Mouse (Mus musculus): ENCODE results near the gene Atp6v1g1. TPM values are rescaled to one million over a fixed set of nuclear protein-coding genes. Genes with fewer than 3 reads are reported as not detected.
A peak's percentile ranks its signal among the peaks of the same experiment; 100 is the strongest.

Atp6v1g1 gene
- 214 and 229 TPM in 2 replicates for polyA plus RNA-seq (2015; fragmentation: Nextera tagmentation; extraction: Ambion mirVana)

DNA sequence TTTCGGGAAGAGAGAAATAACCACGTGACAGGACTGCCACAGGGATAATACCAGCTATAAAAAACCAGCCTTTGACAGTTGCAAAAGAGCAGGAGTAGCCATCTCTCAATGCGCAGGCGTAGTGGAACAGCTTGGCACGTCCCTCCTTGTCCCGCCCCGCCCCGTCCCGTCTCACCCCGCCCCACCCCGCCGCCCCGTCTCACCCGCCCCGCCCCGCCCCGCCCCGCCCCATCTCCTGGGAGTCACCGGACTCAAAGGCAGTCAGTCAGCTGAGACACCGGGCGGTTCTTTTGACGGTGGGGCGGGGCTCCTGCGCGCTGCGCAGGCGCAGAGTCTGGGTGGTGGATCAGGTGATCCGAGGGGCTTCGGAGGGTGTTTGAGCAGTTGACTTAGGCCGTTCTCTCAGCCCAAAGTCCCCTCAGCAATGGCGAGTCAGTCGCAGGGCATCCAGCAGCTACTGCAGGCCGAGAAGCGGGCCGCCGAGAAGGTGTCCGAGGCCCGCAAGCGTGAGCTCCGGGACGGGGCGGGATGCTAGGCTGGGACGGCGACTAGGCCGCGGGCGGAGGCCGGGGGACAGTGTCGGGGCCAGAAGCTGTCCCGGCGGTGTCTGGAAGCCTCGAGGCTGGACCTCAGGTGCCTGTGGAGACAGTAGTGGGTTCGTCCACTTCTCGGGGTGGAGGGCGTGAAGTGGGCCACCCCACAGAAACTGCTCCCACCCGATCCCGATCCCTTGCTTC, at the start of gene Atp6v1g1:
Gene Atp6v1g1 (plus strand): TSS at position 279 of the 737 bp plus-strand sequence.
- Histone ChIP-seq H3K27ac (peak within 1 kb of the TSS; percentile 89), H3K9ac (peak within 1 kb of the TSS; percentile 92), H3K4me3 (peak within 1 kb of the TSS; percentile 83), H3K9me3 (replicated peaks) (no peaks in the 10 kb centered on the region), H3K4me1 (replicated peaks) (peaks cover 46% of the 10 kb centered on the region), H3K4me2 (peak within 1 kb of the TSS; percentile 73), H3K36me3 (peaks cover 18% of the 10 kb centered on the region), H3K27me3 (no peaks in the 10 kb centered on the region)
- ATAC-seq (replicated peaks; ENCODE audit: insufficient number of reproducible peaks, insufficient read depth, low FRiP score, low read depth): peak; percentile 94
- under 1% methylated on average over 57 of the region's 57 CpGs for WGBS

DNA sequence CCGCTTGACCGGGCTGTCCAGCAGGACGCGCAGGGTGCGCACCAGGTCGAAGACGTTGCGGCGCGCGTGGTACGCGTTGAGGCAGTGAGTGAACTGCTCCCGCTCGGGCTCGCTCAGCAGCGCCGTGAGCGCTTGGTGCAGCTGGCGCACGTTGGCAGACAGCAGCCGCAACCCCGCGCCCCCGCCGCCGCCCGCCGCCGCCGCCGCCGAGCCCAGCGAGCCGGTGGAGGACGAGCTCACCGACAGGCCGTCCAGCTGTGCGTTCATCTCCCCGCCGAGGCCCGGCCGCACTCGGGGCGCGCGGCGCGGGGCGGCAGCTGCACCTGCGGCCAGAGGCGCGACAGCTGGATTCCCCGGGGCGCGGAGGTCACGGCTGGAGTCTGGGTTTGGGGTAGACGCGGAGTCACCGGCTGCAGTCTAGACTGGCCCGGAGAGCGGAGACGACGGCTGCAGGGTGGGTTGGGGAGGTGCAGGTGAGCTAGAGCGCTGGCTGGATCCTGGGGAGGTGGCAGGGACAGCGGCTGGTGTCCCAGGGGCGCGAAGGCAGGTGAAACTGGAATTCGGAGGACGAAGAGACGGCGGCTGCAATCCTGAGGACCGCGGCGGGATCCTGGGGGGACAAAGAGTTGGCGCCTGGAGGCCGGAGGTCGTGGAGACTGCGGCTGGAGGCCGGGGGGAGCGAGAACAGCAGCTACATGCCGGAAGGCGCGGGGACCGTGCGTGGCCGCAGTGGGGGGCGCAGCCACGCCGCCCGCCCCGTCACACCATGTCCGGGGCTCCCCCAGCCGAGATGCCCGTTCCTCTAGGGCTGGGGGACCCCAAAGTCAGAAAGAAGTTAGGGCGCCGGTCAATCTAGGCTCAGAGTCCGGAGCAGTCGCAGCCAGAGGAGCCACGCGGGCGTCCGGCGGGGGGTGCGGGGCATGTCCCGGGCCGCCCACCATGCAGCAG, 49.3 kb upstream of the Atp6v1g1 start:
- Histone ChIP-seq H3K4me1 (replicated peaks) (peaks cover 22% of the 10 kb centered on the region), H3K27ac (no peak overlapping the region), H3K36me3 (no peaks in the 10 kb centered on the region), H3K9ac (peak overlapping the region; percentile 66), H3K27me3 (peaks cover 39% of the 10 kb centered on the region), H3K4me2 (peak overlapping the region; percentile 98), H3K9me3 (replicated peaks) (no peaks in the 10 kb centered on the region), H3K4me3 (peak overlapping the region; percentile 64)
- ATAC-seq (replicated peaks; ENCODE audit: insufficient number of reproducible peaks, insufficient read depth, low FRiP score, low read depth): peak; percentile 56
- under 1% methylated on average over 106 of the region's 107 CpGs for WGBS

GRCm38 (mm10) chr4:63495915-63496278, 48.7 kb upstream of the Atp6v1g1 start, which contains the start of gene Whrn:
TSS of gene Whrn (minus strand) at chr4:63495991.
- H3K9me3 ChIP-seq (replicated peaks): no peaks in the 10 kb centered on the region
- no peaks in the 10 kb centered on the region for H3K36me3 ChIP-seq
- ATAC-seq (replicated peaks; ENCODE audit: insufficient number of reproducible peaks, insufficient read depth, low FRiP score, low read depth): peak; percentile 73
- H3K4me3 ChIP-seq: peak within 1 kb of the TSS; percentile 64
- H3K4me2 ChIP-seq: peak within 1 kb of the TSS; percentile 98
- no peak within 1 kb of the TSS for H3K27ac ChIP-seq
- peaks cover 45% of the 10 kb centered on the region for H3K27me3 ChIP-seq
- H3K9ac ChIP-seq: peak within 1 kb of the TSS; percentile 66
- WGBS: under 1% methylated on average over 34 of the region's 34 CpGs
- H3K4me1 ChIP-seq (replicated peaks): peaks cover 22% of the 10 kb centered on the region

DNA sequence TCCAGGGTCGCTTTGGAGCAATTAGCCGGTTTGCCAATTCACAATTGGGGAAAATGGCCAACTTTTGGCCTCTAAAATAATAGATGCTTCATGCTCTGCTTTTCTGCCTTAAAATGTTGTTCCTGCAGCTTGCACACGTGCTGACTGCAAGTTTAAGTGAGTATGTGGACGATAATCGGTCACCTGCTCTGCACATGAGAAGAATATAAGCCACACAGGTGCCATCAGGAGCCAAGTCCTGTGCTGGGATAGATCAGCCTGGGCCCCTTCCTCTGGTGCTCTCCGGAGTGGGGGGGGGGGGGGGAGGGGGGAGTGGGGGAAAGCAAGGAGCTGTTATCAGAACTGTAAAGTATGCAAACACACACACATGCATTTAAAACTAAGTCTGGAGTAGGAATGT, 48.3 kb upstream of the Atp6v1g1 start:
- Histone ChIP-seq H3K27me3 (peaks cover 49% of the 10 kb centered on the region), H3K4me2 (peak overlapping the region; percentile 98), H3K4me1 (replicated peaks) (peaks cover 22% of the 10 kb centered on the region), H3K36me3 (no peaks in the 10 kb centered on the region), H3K4me3 (peak overlapping the region; percentile 64), H3K9ac (peak overlapping the region; percentile 66), H3K9me3 (replicated peaks) (no peaks in the 10 kb centered on the region), H3K27ac (no peak overlapping the region)
- 18% methylated on average over 6 of the region's 6 CpGs for WGBS
- no peak for ATAC-seq (replicated peaks; ENCODE audit: insufficient number of reproducible peaks, insufficient read depth, low FRiP score, low read depth)

DNA sequence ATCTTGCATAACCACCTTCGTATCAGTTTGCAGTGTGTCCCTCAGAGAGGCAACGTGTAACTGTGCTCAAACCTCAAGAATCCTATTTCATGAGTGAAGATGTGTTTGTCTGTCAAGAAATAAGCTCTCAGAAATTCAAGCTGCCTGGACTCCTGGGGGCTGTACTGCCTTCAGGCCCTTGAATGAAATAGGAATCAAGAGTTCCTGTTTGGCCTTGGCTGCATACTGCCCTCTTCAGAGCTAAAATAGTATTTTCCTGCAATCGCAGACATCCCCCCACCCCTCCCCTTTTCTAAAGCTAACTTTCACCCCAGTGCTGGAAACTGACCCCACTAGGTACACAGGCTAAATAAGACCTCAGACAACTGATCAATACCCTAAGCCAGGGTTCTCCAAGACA, 46.2 kb upstream of the Atp6v1g1 start:
- no peaks in the 10 kb centered on the region for H3K9me3 ChIP-seq (replicated peaks)
- no peak for ATAC-seq (replicated peaks; ENCODE audit: insufficient number of reproducible peaks, insufficient read depth, low FRiP score, low read depth)
- H3K4me2 ChIP-seq: no peak overlapping the region
- peaks cover 22% of the 10 kb centered on the region for H3K4me1 ChIP-seq (replicated peaks)
- H3K27ac ChIP-seq: no peak overlapping the region
- 33% methylated on average over 3 of the region's 3 CpGs for WGBS
- H3K9ac ChIP-seq: no peak overlapping the region
- H3K27me3 ChIP-seq: peaks cover 49% of the 10 kb centered on the region
- no peak overlapping the region for H3K4me3 ChIP-seq
- no peaks in the 10 kb centered on the region for H3K36me3 ChIP-seq

DNA sequence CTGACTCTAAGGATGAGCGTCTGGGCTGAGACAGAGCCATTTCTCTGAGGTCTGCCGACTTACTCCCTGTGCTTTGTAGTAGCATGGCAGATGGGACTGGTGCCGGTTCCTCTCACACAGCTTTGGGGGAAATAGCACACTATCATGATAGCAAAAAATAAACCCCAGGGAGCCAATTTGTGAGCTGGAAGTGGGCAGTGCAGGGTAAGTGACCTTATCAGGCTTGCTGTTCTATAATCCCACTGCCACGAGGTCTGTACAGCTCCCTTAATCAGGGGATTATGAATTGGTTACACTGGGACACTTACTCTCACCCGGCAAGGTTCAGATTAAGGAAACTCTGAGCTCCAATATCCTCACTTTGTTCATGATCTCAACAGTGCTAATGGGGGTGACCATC, 43.5 kb upstream of the Atp6v1g1 start:
- WGBS: 54% methylated on average over 5 of the region's 5 CpGs
- H3K36me3 ChIP-seq: no peaks in the 10 kb centered on the region
- no peak overlapping the region for H3K27ac ChIP-seq
- peaks cover 4% of the 10 kb centered on the region; the same call in 1 of the 2 replicates for H3K4me1 ChIP-seq (replicated peaks)
- peaks cover 33% of the 10 kb centered on the region for H3K27me3 ChIP-seq
- H3K9ac ChIP-seq: no peak overlapping the region
- no peak for ATAC-seq (replicated peaks; ENCODE audit: insufficient number of reproducible peaks, insufficient read depth, low FRiP score, low read depth)
- no peak overlapping the region for H3K4me3 ChIP-seq
- H3K4me2 ChIP-seq: no peak overlapping the region
- no peaks in the 10 kb centered on the region for H3K9me3 ChIP-seq (replicated peaks)

DNA sequence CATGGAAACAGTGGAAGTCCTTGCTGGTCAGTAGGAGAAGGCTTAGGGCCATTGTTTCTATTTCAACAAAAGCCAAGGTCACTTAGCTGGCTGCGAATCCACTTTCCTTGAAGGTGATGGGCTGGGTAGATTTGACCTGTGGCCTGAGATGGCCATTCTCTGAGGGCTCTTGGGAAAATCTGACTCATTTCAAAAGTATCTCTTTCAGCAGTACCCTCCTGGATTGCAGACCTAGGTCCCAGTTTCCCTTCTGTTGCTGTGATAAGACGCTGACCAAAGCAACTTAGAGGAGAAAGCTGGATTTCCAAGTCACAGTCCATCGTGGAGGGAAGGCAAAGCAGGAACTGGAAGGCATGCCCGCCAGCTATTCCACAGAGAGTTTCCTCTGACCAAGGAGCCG, 40.6 kb upstream of the Atp6v1g1 start:
- ATAC-seq (replicated peaks; ENCODE audit: insufficient number of reproducible peaks, insufficient read depth, low FRiP score, low read depth): no peak
- Histone ChIP-seq H3K36me3 (no peaks in the 10 kb centered on the region), H3K4me3 (no peak overlapping the region), H3K9me3 (replicated peaks) (no peaks in the 10 kb centered on the region), H3K4me2 (no peak overlapping the region), H3K9ac (no peak overlapping the region), H3K27me3 (peaks cover 17% of the 10 kb centered on the region), H3K4me1 (replicated peaks) (no peaks in the 10 kb centered on the region), H3K27ac (no peak overlapping the region)
- 64% methylated on average over 5 of the region's 5 CpGs for WGBS

GRCm38 (mm10) chr4:63507478-63507877, 37.1 kb upstream of the Atp6v1g1 start:
- ATAC-seq (replicated peaks; ENCODE audit: insufficient number of reproducible peaks, insufficient read depth, low FRiP score, low read depth): no peak
- Histone ChIP-seq H3K27me3 (no peaks in the 10 kb centered on the region), H3K4me3 (no peak overlapping the region), H3K4me2 (no peak overlapping the region), H3K9me3 (replicated peaks) (no peaks in the 10 kb centered on the region), H3K36me3 (no peaks in the 10 kb centered on the region), H3K4me1 (replicated peaks) (no peaks in the 10 kb centered on the region), H3K9ac (no peak overlapping the region), H3K27ac (no peak overlapping the region)
- WGBS: 76% methylated on average over 5 of the region's 5 CpGs

DNA sequence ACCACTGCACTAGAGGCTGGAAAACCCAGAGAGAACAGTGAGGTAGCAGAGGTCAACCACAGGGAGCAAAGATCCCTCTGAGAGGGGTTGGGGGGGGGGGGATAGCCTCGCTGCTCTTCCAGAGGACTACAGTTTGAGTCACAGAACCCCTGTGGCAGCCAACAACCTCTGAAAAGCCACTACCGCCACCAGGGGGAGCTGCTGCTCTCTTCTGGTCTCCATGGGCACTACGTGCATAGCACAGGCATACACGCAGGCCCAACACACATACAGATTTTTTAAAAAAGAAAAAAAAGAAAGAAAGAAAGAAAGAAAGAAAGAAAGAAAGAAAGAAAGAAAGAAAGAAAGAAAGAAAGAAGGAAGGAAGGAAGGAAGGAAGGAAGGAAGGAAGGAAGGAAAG, 36.3 kb upstream of the Atp6v1g1 start:
- Histone ChIP-seq H3K27ac (no peak overlapping the region), H3K36me3 (no peaks in the 10 kb centered on the region), H3K9me3 (replicated peaks) (no peaks in the 10 kb centered on the region), H3K4me2 (no peak overlapping the region), H3K4me1 (replicated peaks) (no peaks in the 10 kb centered on the region), H3K4me3 (no peak overlapping the region), H3K9ac (no peak overlapping the region), H3K27me3 (no peaks in the 10 kb centered on the region)
- no peak for ATAC-seq (replicated peaks; ENCODE audit: insufficient number of reproducible peaks, insufficient read depth, low FRiP score, low read depth)
- 21% methylated on average over 4 of the region's 4 CpGs for WGBS

DNA sequence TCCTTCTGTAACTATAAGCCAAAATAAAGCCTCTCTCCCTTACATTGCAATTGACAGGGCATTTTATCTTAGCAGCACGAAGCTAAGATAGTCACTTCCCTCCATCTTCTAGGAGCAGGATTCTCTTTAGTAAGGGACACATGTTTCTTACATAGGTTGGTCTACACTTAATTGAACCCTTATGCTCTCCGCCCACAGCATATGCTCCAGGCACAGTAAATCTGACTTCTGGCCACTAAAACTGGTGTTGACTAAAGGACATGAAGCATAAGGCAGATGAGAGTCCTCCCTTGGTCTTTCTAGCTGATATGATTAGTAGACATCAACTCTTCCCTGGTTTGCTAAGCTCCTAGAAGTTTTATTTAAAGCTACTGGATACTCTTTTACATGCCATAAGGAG, 31.7 kb upstream of the Atp6v1g1 start:
- Histone ChIP-seq H3K27me3 (no peaks in the 10 kb centered on the region), H3K36me3 (no peaks in the 10 kb centered on the region), H3K27ac (no peak overlapping the region), H3K4me1 (replicated peaks) (no peaks in the 10 kb centered on the region), H3K9ac (no peak overlapping the region), H3K4me3 (no peak overlapping the region), H3K4me2 (no peak overlapping the region), H3K9me3 (replicated peaks) (no peaks in the 10 kb centered on the region)
- 62% methylated on average over 2 of the region's 2 CpGs for WGBS
- ATAC-seq (replicated peaks; ENCODE audit: insufficient number of reproducible peaks, insufficient read depth, low FRiP score, low read depth): no peak

GRCm38 (mm10) chr4:63514454-63514984, 30.1 kb upstream of the Atp6v1g1 start:
- H3K4me1 ChIP-seq (replicated peaks): no peaks in the 10 kb centered on the region
- no peak overlapping the region for H3K9ac ChIP-seq
- 64% methylated on average over 4 of the region's 4 CpGs for WGBS
- H3K9me3 ChIP-seq (replicated peaks): no peaks in the 10 kb centered on the region
- H3K4me2 ChIP-seq: no peak overlapping the region
- H3K4me3 ChIP-seq: no peak overlapping the region
- no peak for ATAC-seq (replicated peaks; ENCODE audit: insufficient number of reproducible peaks, insufficient read depth, low FRiP score, low read depth)
- H3K27ac ChIP-seq: no peak overlapping the region
- no peaks in the 10 kb centered on the region for H3K36me3 ChIP-seq
- H3K27me3 ChIP-seq: no peaks in the 10 kb centered on the region

All from heart, embryonic 15.5 days (tissue).